24 mouse cellular contexts compared by ENCODE assay signal in genomic region chr16:18729185-18729584, GRCm38 (mm10). TPM values are rescaled to one million over a fixed set of nuclear protein-coding genes. Genes with fewer than 3 reads are reported as not detected.
DNase-seq lines count a peak whose midpoint lies in the region; ATAC-seq and TF ChIP-seq lines count a peak whose summit lies in the region.
"Had no signal": no experiment of that assay in that cellular context is flagged by ENCODE, and none has a peak within 500 bp of the region (broad histone marks: within the 10 kb centered on the region; RNA-seq: fewer than 3 reads in every experiment).

No protein-coding gene starts in this region.

- no peaks in the 10 kb centered on the region for H3K4me1 ChIP-seq in lung, embryonic 14.5 days (ENCODE audit: insufficient read depth)
- H3K4me1 ChIP-seq: hindbrain, embryonic 10.5 days; hindbrain, embryonic 13.5 days; intestine, embryonic 15.5 days had no signal

- no peak for DNase-seq in lung, embryonic 14.5 days
- DNase-seq in lung, postnatal 10 days, result no peak
- DNase-seq in NIH3T3 (ENCODE audit: low read depth), result peak; percentile 65
- peak; percentile 45 for DNase-seq in adipocyte (ENCODE audit: low spot score)
- no peak for DNase-seq in layer of hippocampus, adult 9-11 months
- DNase-seq in cerebellum, postnatal 4 days (ENCODE audit: low spot score in 2 of 2), result no peak
- DNase-seq: adrenal gland, adult 8-10 months; adrenal gland, postnatal 36 days; cerebellum, adult 11-12 months; cerebellum, adult 8-10 months; cerebellum, postnatal 10 days; cerebellum, postnatal 36 days; forebrain, postnatal 0 days; gastrocnemius, postnatal 25 days; heart, postnatal 10 days; heart, postnatal 36 days; kidney, adult 11 months had no signal

- no peak overlapping the region for H3K9ac ChIP-seq in lung, embryonic 14.5 days
- H3K9ac ChIP-seq: forebrain, postnatal 0 days; heart, embryonic 12.5 days; heart, embryonic 15.5 days; hindbrain, embryonic 13.5 days; intestine, embryonic 15.5 days had no signal

- H3K27me3 ChIP-seq in lung, embryonic 14.5 days (ENCODE audit: insufficient read depth, low read length), result no peaks in the 10 kb centered on the region
- H3K27me3 ChIP-seq: heart, embryonic 15.5 days; hindbrain, embryonic 13.5 days; intestine, embryonic 15.5 days had no signal

- 65% methylated on average over 5 of the region's 5 CpGs for WGBS in lung, embryonic 14.5 days

- H3K4me2 ChIP-seq in lung, embryonic 14.5 days, result no peak overlapping the region
- H3K4me2 ChIP-seq: heart, embryonic 12.5 days; heart, embryonic 15.5 days; hindbrain, embryonic 13.5 days; intestine, embryonic 15.5 days had no signal

- H3K27ac ChIP-seq in lung, embryonic 14.5 days (ENCODE audit: low read depth), result 0 out of 2 replicates have a peak overlapping the region, but pooled peaks have one; percentile 20
- H3K27ac ChIP-seq: heart, embryonic 15.5 days; hindbrain, embryonic 10.5 days; hindbrain, embryonic 13.5 days; intestine, embryonic 15.5 days had no signal

- no peaks in the 10 kb centered on the region for H3K9me3 ChIP-seq in lung, embryonic 14.5 days (ENCODE audit: low read depth, low read length)
- H3K9me3 ChIP-seq: heart, embryonic 12.5 days; heart, embryonic 15.5 days; hindbrain, embryonic 10.5 days; hindbrain, embryonic 13.5 days; intestine, embryonic 15.5 days had no signal

- H3K36me3 ChIP-seq in lung, embryonic 14.5 days (ENCODE audit: insufficient read depth), result no peaks in the 10 kb centered on the region
- H3K36me3 ChIP-seq: heart, embryonic 12.5 days; heart, embryonic 15.5 days; hindbrain, embryonic 10.5 days; hindbrain, embryonic 13.5 days; intestine, embryonic 15.5 days had no signal

- no peak for TF ChIP-seq CTCF in lung, embryonic 14.5 days (IDR thresholded peaks at IDR 0.05; ENCODE audit: low read depth)

- no peak overlapping the region for H3K4me3 ChIP-seq in lung, embryonic 14.5 days (ENCODE audit: low read depth, low read length)
- H3K4me3 ChIP-seq: heart, embryonic 12.5 days; heart, embryonic 15.5 days; hindbrain, embryonic 10.5 days; hindbrain, embryonic 13.5 days; intestine, embryonic 15.5 days had no signal

- no peak for ATAC-seq in lung, embryonic 14.5 days (ENCODE audit: insufficient read depth)
- ATAC-seq: forebrain, embryonic 14.5 days; forebrain, postnatal 0 days; hindbrain, embryonic 16.5 days; intestine, embryonic 15.5 days had no signal

RNA-seq across cellular contexts. Expression of gene Cldn5, which starts 47.5 kb away (rescaled TPM):
- 94.1 and 105 TPM in 2 replicates for polyA plus RNA-seq in lung, embryonic 14.5 days (2014; fragmentation: Nextera tagmentation; extraction: Ambion mirVana)

Comparison
In these comparisons a context has a peak if more than half of its experiments do, and no peak if none do; other contexts are left out.
1. DNase-seq: peak in NIH3T3 (single experiment) and adipocyte (single experiment); none in lung, embryonic 14.5 days (single experiment), lung, postnatal 10 days (single experiment), layer of hippocampus, adult 9-11 months (single experiment) and cerebellum, postnatal 4 days (0 of 2).